Mouse (Mus musculus): ENCODE results near the gene Shisa9. TPM values are rescaled to one million over a fixed set of nuclear protein-coding genes. Genes with fewer than 3 reads are reported as not detected.

Gene Shisa9
- polyA plus RNA-seq, 1 experiment from 2014 or later = 1.4 TPM

Other genes with a start within 250 kb of the Shisa9 start
- gene Cpped1, start 74.7 kb upstream of the Shisa9 start, polyA plus RNA-seq (2015; fragmentation: Nextera tagmentation; extraction: Ambion mirVana) = 23.7 and 26.3 TPM in 2 replicates

Measured in embryonic facial prominence, embryonic 15.5 days (tissue).